Mouse (Mus musculus) layer of hippocampus, adult 6 months (tissue): Measurements from ENCODE around the gene Steap3. TPM values are rescaled to one million over a fixed set of nuclear protein-coding genes. Genes with fewer than 3 reads are reported as not detected.

Experiments used
- long read RNA-seq, 2 experiments: library from polyadenylated mRNA; unstranded; transcript quantifications; one replicate each; pipeline ENCODE4 v2.0.0; 2019 to 2020
- polyA plus RNA-seq: library from polyadenylated mRNA; unstranded; fragments of <200 nt; fragmentation: Nextera tagmentation; gene quantifications from 2 replicates; pipeline ENCODE4 v1.2.3, GENCODE M21; 2021

Steap3 gene
- 7.6 and 7.7 TPM in 2 replicates for polyA plus RNA-seq
- long read RNA-seq, experiment 1, partial matches to known transcripts, result 3 of 12 reads
- long read RNA-seq, experiment 1, other reads (novel, unspliced or antisense), result 2 of 12 reads
- long read RNA-seq, experiment 2, transcript Steap3-202 (5 exons, 2,752 nt), result major isoform, 16 of 19 reads
- long read RNA-seq, experiment 2, partial matches to known transcripts, result 1 of 19 reads
- long read RNA-seq, experiment 2, other reads (novel, unspliced or antisense), result 2 of 19 reads

GRCm38 (mm10) chr1:120272605-120273004 lies at the start of gene Steap3:
Gene Steap3 (minus strand): TSS chr1:120272705.

Other genes starting within 250 kb of the Steap3 start
- 2.9 and 3.9 TPM in 2 replicates for gene Tmem37, start 198.6 kb downstream of the Steap3 start, polyA plus RNA-seq
- 2,630 and 3,207 TPM in 2 replicates for gene Dbi, start 151.6 kb downstream of the Steap3 start, polyA plus RNA-seq
- gene 3110009E18Rik, start 151.5 kb downstream of the Steap3 start, polyA plus RNA-seq, result 13.3 and 15.9 TPM in 2 replicates
- 123 TPM in 2 replicates for gene C1ql2, start 67.9 kb upstream of the Steap3 start, polyA plus RNA-seq
- not detected in 2 replicates for gene Marco, start 232.3 kb upstream of the Steap3 start, polyA plus RNA-seq